In the genomic region with DNA sequence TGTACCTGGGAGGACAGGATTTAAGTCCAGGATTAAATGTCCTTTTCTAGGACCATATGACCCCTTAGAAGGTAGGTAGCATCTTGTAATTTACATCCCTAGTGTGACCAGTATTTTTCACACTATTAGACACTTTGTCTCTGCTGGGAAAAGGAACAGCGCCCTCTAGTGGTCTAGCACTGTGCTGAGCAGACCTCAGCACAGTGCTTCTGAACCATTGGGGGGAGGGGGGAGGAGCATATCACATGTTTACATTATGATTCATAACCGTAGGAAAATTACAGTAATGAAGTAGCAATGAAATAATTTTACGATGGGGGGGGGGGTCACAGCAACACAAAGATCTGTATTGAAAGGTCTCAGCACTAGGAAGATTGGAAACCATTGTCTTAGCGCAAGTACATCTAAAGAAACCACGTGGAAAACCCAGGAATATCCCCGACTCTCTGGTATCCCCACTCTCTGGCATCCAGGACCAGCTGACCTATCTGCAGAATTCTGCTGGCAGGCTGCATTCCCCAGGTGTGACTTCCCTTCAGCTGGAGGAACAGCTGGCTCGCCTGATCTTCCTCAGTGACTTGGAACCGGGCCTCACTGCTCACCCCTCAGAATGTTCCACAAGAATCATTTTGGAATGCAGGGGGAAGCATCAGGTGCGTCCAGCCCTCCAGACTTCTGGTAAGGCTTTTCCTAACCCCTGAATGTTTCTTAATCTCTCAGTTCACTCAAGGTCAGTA, we compare ENCODE assay signal across 7 mouse cellular contexts. TPM values are rescaled to one million over a fixed set of nuclear protein-coding genes. Genes with fewer than 3 reads are reported as not detected.
DNase-seq lines count a peak whose midpoint lies in the region; ATAC-seq and TF ChIP-seq lines count a peak whose summit lies in the region.

No protein-coding gene starts in this region.

- in situ Hi-C loops in CH12.LX (cut with MboI; ENCODE audit: low pct_ligation_motif_present, low pct_unique_long_range_greater_than_20kb, low sequenced_read_pairs), result loop anchor here (5.0 to 10.0 kb wide), 2 partner anchors 42 to 70 kb away; a partner anchor contains a TSS
- in situ Hi-C loops in Patski (cut with MboI; ENCODE audit: low pct_unique_long_range_greater_than_20kb), result no loop called here

- 54% methylated on average over 9 of the region's 9 CpGs for WGBS in heart, postnatal 0 days
- WGBS in large intestine, adult 2 months, result 21% methylated on average over 9 of the region's 9 CpGs
- 50% methylated on average over 9 of the region's 9 CpGs for WGBS in stomach, embryonic 14.5 days

- POLR2A ChIA-PET in Patski (lab: Charles Lee), result no interaction called here

- CTCF ChIA-PET in Patski (lab: Charles Lee), result interaction anchor here (1.1 to 1.8 kb wide), 4 partner anchors 11 to 72 kb away, joined by 3 read pairs; no protein-coding TSS in a partner anchor

- TF ChIP-seq CTCF in CH12.LX (conservative IDR thresholded peaks at IDR 0.05 in 1 of 2, IDR thresholded peaks at IDR 0.05 in 1 of 2; ENCODE audit: low read depth in 2 of 2, low read length in 2 of 2) (peak; percentile 85), Patski (IDR thresholded peaks at IDR 0.05) (peak; percentile 67)
- TF ChIP-seq CTCF in heart, postnatal 0 days (IDR thresholded peaks at IDR 0.05; ENCODE audit: low read depth), result peak; percentile 79

- no peak overlapping the region for H3K27ac ChIP-seq in CH12.LX (ENCODE audit: insufficient read depth, low read depth)
- no peak overlapping the region for H3K27ac ChIP-seq in heart, postnatal 0 days (ENCODE audit: low read depth)
- no peak overlapping the region for H3K27ac ChIP-seq in stomach, embryonic 14.5 days (ENCODE audit: low read length)

- TF ChIP-seq POLR2A in CH12.LX (IDR thresholded peaks at IDR 0.05; ENCODE audit: low read depth, low read length), result no peak

- H3K9ac ChIP-seq in CH12.LX (ENCODE audit: insufficient read depth, low read depth), result no peak overlapping the region
- H3K9ac ChIP-seq in heart, postnatal 0 days (replicated peaks; ENCODE audit: low read depth, low read length), result no peak overlapping the region
- H3K9ac ChIP-seq in stomach, embryonic 14.5 days (replicated peaks; ENCODE audit: low read depth, low read length), result no peak overlapping the region

- no peaks in the 10 kb centered on the region for H3K36me3 ChIP-seq in CH12.LX (replicated peaks in 1 of 2; ENCODE audit: control insufficient read depth in 1 of 2, insufficient read depth in 1 of 2, low read length in 1 of 2)
- H3K36me3 ChIP-seq in heart, postnatal 0 days (replicated peaks; ENCODE audit: control insufficient read depth, insufficient read depth, low read length), result no peaks in the 10 kb centered on the region
- H3K36me3 ChIP-seq in stomach, embryonic 14.5 days (ENCODE audit: control insufficient read depth, insufficient read depth, low read length), result no peaks in the 10 kb centered on the region

- no peaks in the 10 kb centered on the region for H3K9me3 ChIP-seq in CH12.LX (replicated peaks; ENCODE audit: low read length)
- no peaks in the 10 kb centered on the region for H3K9me3 ChIP-seq in heart, postnatal 0 days (replicated peaks; ENCODE audit: control insufficient read depth, low read length)
- no peaks in the 10 kb centered on the region for H3K9me3 ChIP-seq in stomach, embryonic 14.5 days (ENCODE audit: control insufficient read depth, low read depth, low read length)

- DNase-seq in CH12.LX (ENCODE audit: extremely low read depth) (peak; percentile 79), Patski (ENCODE audit: low read depth, low spot score) (no peak)
- peak; percentile 80 to 87 for DNase-seq in cerebellum, postnatal 14 days
- DNase-seq in heart, postnatal 0 days (ENCODE audit: low spot score), result peak; percentile 62
- DNase-seq in large intestine, adult 2 months (ENCODE audit: low read depth, low spot score), result peak; percentile 18
- peak; percentile 81 for DNase-seq in mesoderm, embryonic 11.5 days (ENCODE audit: low read depth, low spot score)

- peaks cover 6 to 17% of the 10 kb centered on the region in 2 experiments for H3K4me1 ChIP-seq in CH12.LX (ENCODE audit: control insufficient read depth in 1 of 2, insufficient read depth in 2 of 2)
- H3K4me1 ChIP-seq in heart, postnatal 0 days (ENCODE audit: control insufficient read depth, insufficient read depth), result no peaks in the 10 kb centered on the region
- peaks cover 5% of the 10 kb centered on the region; the same call in 1 of the 2 replicates for H3K4me1 ChIP-seq in stomach, embryonic 14.5 days (ENCODE audit: control insufficient read depth, insufficient read depth, low read length)

- no peak overlapping the region for H3K4me2 ChIP-seq in CH12.LX (ENCODE audit: insufficient read depth, low read depth, poor library complexity, severe bottlenecking)
- H3K4me2 ChIP-seq in heart, postnatal 0 days (ENCODE audit: low read depth, low read length), result no peak overlapping the region
- no peak overlapping the region for H3K4me2 ChIP-seq in stomach, embryonic 14.5 days (replicated peaks; ENCODE audit: low read depth, low read length)

- H3K27me3 ChIP-seq in CH12.LX (replicated peaks) (peaks cover 7% of the 10 kb centered on the region), Patski (peaks cover 2% of the 10 kb centered on the region)
- no peaks in the 10 kb centered on the region; the same call in 1 of the 2 replicates for H3K27me3 ChIP-seq in heart, postnatal 0 days (ENCODE audit: control insufficient read depth, insufficient read depth, low read length)
- no peaks in the 10 kb centered on the region for H3K27me3 ChIP-seq in stomach, embryonic 14.5 days (ENCODE audit: control insufficient read depth, insufficient read depth, low read length)

- ATAC-seq in Patski, result peak; percentile 64
- peak; percentile 81 for ATAC-seq in heart, postnatal 0 days (ENCODE audit: insufficient read depth, low read depth)
- peak; percentile 68; the same call in 1 of the 2 replicates for ATAC-seq in stomach, embryonic 14.5 days (ENCODE audit: insufficient number of reproducible peaks, insufficient read depth, low FRiP score, low read depth)

- no peak overlapping the region for H3K4me3 ChIP-seq in CH12.LX (replicated peaks in 1 of 3; ENCODE audit: low read depth in 2 of 3, low read length in 2 of 3, poor library complexity in 1 of 3)
- no peak overlapping the region for H3K4me3 ChIP-seq in heart, postnatal 0 days (ENCODE audit: low read depth, low read length)
- no peak overlapping the region for H3K4me3 ChIP-seq in stomach, embryonic 14.5 days (ENCODE audit: low read depth, low read length)

- H3K79me2 ChIP-seq in CH12.LX (replicated peaks; ENCODE audit: control insufficient read depth, extremely low read depth, insufficient read depth, poor library complexity, severe bottlenecking), result no peaks in the 10 kb centered on the region

- dilution Hi-C loops in CH12.LX (cut with MboI; ENCODE audit: extremely low pct_ligation_motif_present, extremely low pct_unique_long_range_greater_than_20kb, low sequenced_read_pairs), result no loop called here

- peak; percentile 60 for TF ChIP-seq RAD21 in CH12.LX (IDR thresholded peaks at IDR 0.05; ENCODE audit: low read depth, low read length)

- TF ChIP-seq EP300 in CH12.LX (IDR thresholded peaks at IDR 0.05; ENCODE audit: low read length), result no peak
- no peak for TF ChIP-seq EP300 in heart, postnatal 0 days (IDR thresholded peaks at IDR 0.05; ENCODE audit: low read depth)

TF ChIP-seq in CH12.LX, 34 proteins besides CTCF, POLR2A, EP300 and RAD21 (continues in another document):
- TF ChIP-seq IRF4 (IDR thresholded peaks at IDR 0.05; ENCODE audit: low read depth, low read length) (peak; percentile 53; the same call in 1 of the 2 replicates), ZKSCAN1 (IDR thresholded peaks at IDR 0.05; ENCODE audit: borderline replicate concordance, low read depth, low read length) (no peak), ZNF384 (IDR thresholded peaks at IDR 0.05; ENCODE audit: low read depth, low read length) (no peak), ZMIZ1 (IDR thresholded peaks at IDR 0.05; ENCODE audit: low read depth, low read length) (no peak), MAZ (IDR thresholded peaks at IDR 0.05; ENCODE audit: low read depth, low read length) (no peak), UBTF (IDR thresholded peaks at IDR 0.05; ENCODE audit: low read depth, low read length) (no peak), USF1 (IDR thresholded peaks at IDR 0.05; ENCODE audit: low read depth, low read length) (no peak), SIN3A (IDR thresholded peaks at IDR 0.05; ENCODE audit: low read length) (no peak), CHD1 (IDR thresholded peaks at IDR 0.05; ENCODE audit: low read depth, low read length) (no peak), BHLHE40 (IDR thresholded peaks at IDR 0.05; ENCODE audit: low read depth, low read length) (no peak), MAFK (IDR thresholded peaks at IDR 0.05; ENCODE audit: insufficient replicate concordance, low read length) (no peak), CHD2 (IDR thresholded peaks at IDR 0.05; ENCODE audit: low read length) (peak; percentile 56)

RNA-seq across cellular contexts. Expression of a gene that starts 2.5 kb away (rescaled TPM):
- total RNA-seq in CH12.LX (2012; rRNA removed) (0.04 TPM in 2 replicates), CH12.LX (2014; rRNA removed) (not detected in 2 replicates)
- polyA plus RNA-seq in CH12.LX (2012; ENCODE audit: insufficient read length, low read depth) (not detected in 2 replicates), Patski (2021) (0.08 TPM)
- total RNA-seq in heart, postnatal 0 days (2014; rRNA removed; ENCODE audit: low replicate concordance), result not detected in 2 replicates
- polyA plus RNA-seq in heart, postnatal 0 days (2015; fragmentation: Nextera tagmentation; extraction: Ambion mirVana), result 0.04 and 0.08 TPM in 2 replicates
- 0.47 and 1.1 TPM in 2 replicates for polyA plus RNA-seq in large intestine, adult 2 months (2012; rRNA removed)
- polyA plus RNA-seq in stomach, embryonic 14.5 days (2014; fragmentation: Nextera tagmentation; extraction: Ambion mirVana), result 0.13 and 0.19 TPM in 2 replicates

RNA-seq across cellular contexts. Expression of a gene that starts 46.7 kb away (rescaled TPM):
- 0.21 and 0.80 TPM in 2 replicates for total RNA-seq in CH12.LX (2012; rRNA removed)
- total RNA-seq in CH12.LX (2014; rRNA removed), result 0.01 and 0.04 TPM in 2 replicates
- polyA plus RNA-seq in CH12.LX (2012; ENCODE audit: insufficient read length, low read depth), result 0.05 and 0.16 TPM in 2 replicates
- 0.33 TPM for polyA plus RNA-seq in Patski (2021)
- 0.31 and 0.53 TPM in 2 replicates for total RNA-seq in heart, postnatal 0 days (2014; rRNA removed; ENCODE audit: low replicate concordance)
- 0.11 and 0.18 TPM in 2 replicates for polyA plus RNA-seq in heart, postnatal 0 days (2015; fragmentation: Nextera tagmentation; extraction: Ambion mirVana)
- 0.04 TPM in 2 replicates for polyA plus RNA-seq in large intestine, adult 2 months (2012; rRNA removed)
- 0.29 and 0.32 TPM in 2 replicates for polyA plus RNA-seq in stomach, embryonic 14.5 days (2014; fragmentation: Nextera tagmentation; extraction: Ambion mirVana)

RNA-seq across cellular contexts. Expression of a gene that starts 52.2 kb away (rescaled TPM):
- total RNA-seq in CH12.LX (2012; rRNA removed), result not detected in 2 replicates
- not detected in 2 replicates for total RNA-seq in CH12.LX (2014; rRNA removed)
- polyA plus RNA-seq in CH12.LX (2012; ENCODE audit: insufficient read length, low read depth), result 0.36 TPM in 1 of 2 replicates, not detected in the other
- polyA plus RNA-seq in Patski (2021), result 1.1 TPM
- not detected in 2 replicates for total RNA-seq in heart, postnatal 0 days (2014; rRNA removed; ENCODE audit: low replicate concordance)
- polyA plus RNA-seq in heart, postnatal 0 days (2015; fragmentation: Nextera tagmentation; extraction: Ambion mirVana), result not detected in 2 replicates
- not detected in 2 replicates for polyA plus RNA-seq in large intestine, adult 2 months (2012; rRNA removed)
- polyA plus RNA-seq in stomach, embryonic 14.5 days (2014; fragmentation: Nextera tagmentation; extraction: Ambion mirVana), result 0.69 TPM in 1 of 2 replicates, not detected in the other
